Mouse (Mus musculus): ENCODE data around the gene Shisa3. TPM values are rescaled to one million over a fixed set of nuclear protein-coding genes. Genes with fewer than 3 reads are reported as not detected.

The Shisa3 gene
- total RNA-seq (2015; ENCODE audit: low replicate concordance) (0.84 TPM in 1 of 2 replicates, not detected in the other), total RNA-seq (2017; ENCODE audit: low replicate concordance) (not detected in 2 replicates)

GRCm38 (mm10) chr5:67607804-67608673, at the start of gene Shisa3:
Shisa3 (plus strand) TSS chr5:67607882.
- ATAC-seq (replicated peaks; ENCODE audit: low FRiP score, poor library complexity, severe bottlenecking): no peak

- ATAC-seq (replicated peaks; ENCODE audit: low FRiP score, poor library complexity, severe bottlenecking): no peak
Observed at GRCm38 (mm10) chr5:67558644-67559043, 49.0 kb upstream of the Shisa3 start.

GRCm38 (mm10) chr5:67559063-67559462, 48.6 kb upstream of the Shisa3 start:
- no peak for ATAC-seq (replicated peaks; ENCODE audit: low FRiP score, poor library complexity, severe bottlenecking)

GRCm38 (mm10) chr5:67572552-67573155, 35.0 kb upstream of the Shisa3 start:
- no peak for ATAC-seq (replicated peaks; ENCODE audit: low FRiP score, poor library complexity, severe bottlenecking)

GRCm38 (mm10) chr5:67574039-67574438, 33.6 kb upstream of the Shisa3 start:
- no peak for ATAC-seq (replicated peaks; ENCODE audit: low FRiP score, poor library complexity, severe bottlenecking)

- ATAC-seq (replicated peaks; ENCODE audit: low FRiP score, poor library complexity, severe bottlenecking): no peak
Observed at GRCm38 (mm10) chr5:67575705-67576104, 32.0 kb upstream of the Shisa3 start.

GRCm38 (mm10) chr5:67579725-67580633, 27.7 kb upstream of the Shisa3 start:
- ATAC-seq (replicated peaks; ENCODE audit: low FRiP score, poor library complexity, severe bottlenecking): no peak

GRCm38 (mm10) chr5:67595070-67595469, 12.6 kb upstream of the Shisa3 start:
- no peak for ATAC-seq (replicated peaks; ENCODE audit: low FRiP score, poor library complexity, severe bottlenecking)

- no peak for ATAC-seq (replicated peaks; ENCODE audit: low FRiP score, poor library complexity, severe bottlenecking)
Observed at GRCm38 (mm10) chr5:67595629-67596028, 12.1 kb upstream of the Shisa3 start.

GRCm38 (mm10) chr5:67599935-67600334, 7.7 kb upstream of the Shisa3 start:
- ATAC-seq (replicated peaks; ENCODE audit: low FRiP score, poor library complexity, severe bottlenecking): no peak

GRCm38 (mm10) chr5:67605951-67606350, 1.7 kb upstream of the Shisa3 start:
- ATAC-seq (replicated peaks; ENCODE audit: low FRiP score, poor library complexity, severe bottlenecking): no peak

- ATAC-seq (replicated peaks; ENCODE audit: low FRiP score, poor library complexity, severe bottlenecking): no peak
Observed at GRCm38 (mm10) chr5:67606916-67607803, 522 bp upstream of the Shisa3 start.

GRCm38 (mm10) chr5:67608674-67609519, 1.2 kb downstream of the Shisa3 start:
- ATAC-seq (replicated peaks; ENCODE audit: low FRiP score, poor library complexity, severe bottlenecking): no peak

- ATAC-seq (replicated peaks; ENCODE audit: low FRiP score, poor library complexity, severe bottlenecking): no peak
Observed at GRCm38 (mm10) chr5:67609520-67609837, 1.8 kb downstream of the Shisa3 start.

- ATAC-seq (replicated peaks; ENCODE audit: low FRiP score, poor library complexity, severe bottlenecking): no peak
Observed at GRCm38 (mm10) chr5:67621230-67621629, 13.5 kb downstream of the Shisa3 start.

GRCm38 (mm10) chr5:67628180-67628940, 20.7 kb downstream of the Shisa3 start:
- no peak for ATAC-seq (replicated peaks; ENCODE audit: low FRiP score, poor library complexity, severe bottlenecking)

- ATAC-seq (replicated peaks; ENCODE audit: low FRiP score, poor library complexity, severe bottlenecking): no peak
Observed at GRCm38 (mm10) chr5:67629440-67629839, 21.8 kb downstream of the Shisa3 start.

GRCm38 (mm10) chr5:67629861-67630260, 22.2 kb downstream of the Shisa3 start:
- ATAC-seq (replicated peaks; ENCODE audit: low FRiP score, poor library complexity, severe bottlenecking): no peak

All from erythroid progenitor cell, adult 5-6 weeks (primary cell).